Mouse (Mus musculus): Measurements from ENCODE around the gene Abcd3. TPM values are rescaled to one million over a fixed set of nuclear protein-coding genes. Genes with fewer than 3 reads are reported as not detected.

The Abcd3 gene
- 19.0 TPM for total RNA-seq (2023)

DNA sequence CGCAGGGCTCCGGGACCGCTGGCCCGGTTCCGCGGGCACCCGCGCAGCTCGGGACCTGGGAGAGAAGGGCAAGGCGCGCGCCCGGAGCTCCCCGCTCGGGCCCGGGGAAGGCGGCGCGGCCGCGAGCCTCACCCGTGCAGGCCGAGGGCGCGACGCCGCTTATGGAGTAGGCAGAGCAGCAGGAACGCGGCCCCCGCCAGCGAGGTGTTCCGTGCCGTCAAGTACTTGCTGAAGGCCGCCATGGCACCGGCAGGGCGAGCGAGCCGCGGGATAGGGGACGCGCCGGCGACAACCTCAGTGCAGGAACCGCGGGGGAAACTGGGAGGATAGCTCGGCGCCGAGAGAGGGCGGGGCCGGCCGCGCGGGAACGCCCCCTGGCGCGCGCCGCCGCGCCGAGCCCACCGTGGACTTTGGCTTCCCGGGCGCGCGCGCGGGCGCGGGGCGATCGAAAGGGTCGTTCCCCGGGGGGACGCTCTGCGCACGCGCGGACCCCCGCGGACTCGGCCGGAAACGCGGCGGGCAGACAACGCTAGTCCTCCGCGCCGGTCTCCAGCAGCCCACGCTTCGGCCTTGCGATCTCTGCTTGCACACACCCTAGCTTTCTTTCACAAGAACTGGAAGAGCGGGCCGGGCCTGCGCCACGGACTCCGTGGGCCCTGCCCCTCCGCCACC lies at the start of gene Abcd3:
TSS of gene Abcd3 (minus strand) at position 426 of the 672 bp plus-strand sequence.

DNA sequence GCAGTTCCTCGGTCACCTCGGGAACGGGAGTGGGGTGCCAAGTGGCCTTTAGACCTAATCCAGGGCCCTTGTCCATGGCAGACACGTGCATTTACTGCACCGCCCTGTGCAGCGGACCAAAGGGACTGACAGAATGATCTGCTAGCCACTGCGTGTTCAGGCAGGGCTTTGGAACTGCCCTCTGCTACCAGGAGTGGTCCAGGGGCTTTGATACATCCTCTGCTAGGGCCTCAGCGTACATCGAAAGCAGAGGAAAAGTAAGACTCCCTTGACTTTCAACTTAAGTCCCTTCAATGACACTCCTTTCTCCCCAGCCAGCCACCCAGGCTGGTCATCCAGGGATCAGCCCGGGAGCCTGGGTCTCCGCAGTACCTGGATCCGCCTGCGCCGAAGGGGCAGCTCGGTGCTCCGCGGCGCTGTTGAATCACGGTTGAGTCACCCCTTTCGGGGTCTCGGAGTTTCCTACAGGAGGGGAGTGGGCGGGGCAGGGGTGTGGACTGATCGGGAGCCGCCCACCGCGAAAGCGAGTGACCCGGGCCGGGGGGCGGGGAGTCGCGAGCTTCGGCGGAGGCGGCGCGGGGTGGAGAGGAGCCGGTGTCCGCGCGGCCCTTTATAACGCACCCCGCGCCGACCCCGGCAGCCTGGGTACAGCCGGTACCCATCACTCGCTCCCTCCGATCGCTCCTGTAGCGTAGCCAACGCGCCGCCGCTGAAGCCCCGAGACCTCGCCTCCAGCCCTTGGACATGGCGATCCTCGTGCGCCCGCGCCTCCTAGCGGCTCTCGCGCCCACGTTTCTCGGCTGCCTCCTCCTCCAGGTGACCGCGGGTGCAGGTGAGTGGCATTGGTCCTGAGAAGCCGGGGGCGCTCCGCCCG lies 91.9 kb downstream of the Abcd3 start, which contains the start of gene F3:
TSS of gene F3 (plus strand) at position 567 of the 874 bp plus-strand sequence.

Other genes with a start within 250 kb of the Abcd3 start
- gene 4930432M17Rik, start 144.5 kb downstream of the Abcd3 start, total RNA-seq (2023) = not detected
- not detected for gene F3, start 91.8 kb downstream of the Abcd3 start, total RNA-seq (2023)
- 5.0 TPM for gene Arhgap29, start 137.2 kb upstream of the Abcd3 start, total RNA-seq (2023)
- not detected for gene Abca4, start 229.1 kb upstream of the Abcd3 start, total RNA-seq (2023)